Mouse (Mus musculus) ES-Bruce4 (cell line): ENCODE data around the gene Clstn3. TPM values are rescaled to one million over a fixed set of nuclear protein-coding genes. Genes with fewer than 3 reads are reported as not detected.

ENCODE experiments used
- H3K27ac ChIP-seq: 2 replicates; pipeline ENCODE4 v1.5.1; 2012; ENCODE audit warnings: low read length, inconsistent platforms; ENCODE audit not compliant: insufficient read depth
- H3K27me3 ChIP-seq: 2 replicates; pipeline ENCODE4 v1.6.1; 2012; ENCODE audit warnings: mild to moderate bottlenecking, low read length, inconsistent platforms; ENCODE audit not compliant: control insufficient read depth, poor library complexity, insufficient read depth, severe bottlenecking
- H3K36me3 ChIP-seq: 2 replicates; pipeline ENCODE4 v1.6.1; 2012; ENCODE audit warnings: inconsistent platforms, mild to moderate bottlenecking, low read length, moderate library complexity; ENCODE audit not compliant: control insufficient read depth, poor library complexity, insufficient read depth, severe bottlenecking
- H3K4me1 ChIP-seq: one replicate; pipeline ENCODE4 v1.8.1; 2011; ENCODE audit warnings: low read length; ENCODE audit not compliant: control insufficient read depth, insufficient read depth
- H3K4me3 ChIP-seq: 2 replicates; pipeline ENCODE4 v1.5.1; 2011; ENCODE audit warnings: low read depth, mild to moderate bottlenecking, low read length
- H3K9ac ChIP-seq: 2 replicates; pipeline ENCODE4 v1.6.1; 2012; ENCODE audit warnings: low read depth, mild to moderate bottlenecking, inconsistent platforms; ENCODE audit not compliant: poor library complexity, severe bottlenecking
- H3K9me3 ChIP-seq: replicated peaks from 2 replicates; pipeline ENCODE4 v1.6.1; 2012; ENCODE audit warnings: mild to moderate bottlenecking, low read length, inconsistent platforms; ENCODE audit not compliant: control insufficient read depth, poor library complexity, insufficient read depth, severe bottlenecking
- CTCF ChIP-seq: IDR thresholded peaks from one replicate; pipeline ENCODE4 v1.8.1; 2011; ENCODE audit warnings: low read depth, low read length
- EP300 ChIP-seq: IDR thresholded peaks from 2 replicates; pipeline ENCODE4 v1.6.1; 2011; ENCODE audit warnings: low read depth, low read length; ENCODE audit not compliant: insufficient read depth
- POLR2A ChIP-seq: IDR thresholded peaks from one replicate; pipeline ENCODE4 v1.8.1; 2011; ENCODE audit warnings: low read length; ENCODE audit not compliant: insufficient read depth
- polyA plus RNA-seq: library from polyadenylated mRNA; stranded (reverse); fragments of >200 nt; gene quantifications from 2 replicates; pipeline ENCODE4 v1.2.4, GENCODE M21; 2011; ENCODE audit warnings: low read depth; ENCODE audit not compliant: missing spikeins, insufficient read depth, insufficient read length

Gene Clstn3
- polyA plus RNA-seq, 1 experiment = 17.1 TPM

- no peak overlapping the region for H3K9ac ChIP-seq
- no peak for TF ChIP-seq POLR2A
- TF ChIP-seq EP300 = no peak
- H3K27me3 ChIP-seq = no peaks in the 10 kb centered on the region
- H3K9me3 ChIP-seq = no peaks in the 10 kb centered on the region
- H3K36me3 ChIP-seq = no peaks in the 10 kb centered on the region
- no peaks in the 10 kb centered on the region for H3K4me1 ChIP-seq
- H3K4me3 ChIP-seq = no peak overlapping the region
- no peak overlapping the region for H3K27ac ChIP-seq
Measured at GRCm38 (mm10) chr6:124447356-124447755, 17.2 kb downstream of the Clstn3 start.

- Histone ChIP-seq H3K4me1 (no peaks in the 10 kb centered on the region), H3K4me3 (no peak overlapping the region), H3K27me3 (no peaks in the 10 kb centered on the region), H3K9ac (no peak overlapping the region), H3K9me3 (no peaks in the 10 kb centered on the region), H3K36me3 (no peaks in the 10 kb centered on the region), H3K27ac (no peak overlapping the region)
- TF ChIP-seq POLR2A (no peak), CTCF (no peak), EP300 (no peak)
Measured at GRCm38 (mm10) chr6:124446459-124446858, 18.1 kb downstream of the Clstn3 start.

GRCm38 (mm10) chr6:124446024-124446423 lies 18.6 kb downstream of the Clstn3 start:
- Histone ChIP-seq H3K4me3 (no peak overlapping the region), H3K27me3 (no peaks in the 10 kb centered on the region), H3K36me3 (no peaks in the 10 kb centered on the region), H3K27ac (no peak overlapping the region), H3K9me3 (no peaks in the 10 kb centered on the region), H3K4me1 (no peaks in the 10 kb centered on the region), H3K9ac (no peak overlapping the region)
- TF ChIP-seq EP300 = no peak
- no peak for TF ChIP-seq CTCF
- TF ChIP-seq POLR2A = no peak

GRCm38 (mm10) chr6:124443338-124443737 lies 21.3 kb downstream of the Clstn3 start:
- TF ChIP-seq CTCF = no peak
- no peak for TF ChIP-seq EP300
- TF ChIP-seq POLR2A = no peak
- H3K4me1 ChIP-seq = no peaks in the 10 kb centered on the region

GRCm38 (mm10) chr6:124436245-124436644 lies 28.3 kb downstream of the Clstn3 start:
- TF ChIP-seq EP300 = no peak
- Histone ChIP-seq H3K9ac (no peak overlapping the region), H3K4me3 (peak overlapping the region; percentile 2; the same call in 1 of the 2 replicates), H3K9me3 (no peaks in the 10 kb centered on the region), H3K27ac (no peak overlapping the region), H3K4me1 (peaks cover 9% of the 10 kb centered on the region), H3K27me3 (no peaks in the 10 kb centered on the region), H3K36me3 (no peaks in the 10 kb centered on the region)

More at GRCm38 (mm10) chr6:124443338-124443737, 21.3 kb downstream of the Clstn3 start:
- Histone ChIP-seq H3K27me3 (no peaks in the 10 kb centered on the region), H3K9ac (no peak overlapping the region), H3K36me3 (no peaks in the 10 kb centered on the region), H3K4me3 (no peak overlapping the region), H3K27ac (no peak overlapping the region), H3K9me3 (no peaks in the 10 kb centered on the region)

- H3K9ac ChIP-seq = no peak overlapping the region
- H3K9me3 ChIP-seq = no peaks in the 10 kb centered on the region
- no peaks in the 10 kb centered on the region for H3K36me3 ChIP-seq
- TF ChIP-seq EP300 = no peak
- TF ChIP-seq POLR2A = no peak
- TF ChIP-seq CTCF = no peak
- no peaks in the 10 kb centered on the region for H3K27me3 ChIP-seq
- no peak overlapping the region for H3K4me3 ChIP-seq
- peaks cover 12% of the 10 kb centered on the region for H3K4me1 ChIP-seq
- H3K27ac ChIP-seq = no peak overlapping the region
Measured at GRCm38 (mm10) chr6:124435173-124435572, 29.4 kb downstream of the Clstn3 start.
